Mouse (Mus musculus): ENCODE results near the gene Olfr648. TPM values are rescaled to one million over a fixed set of nuclear protein-coding genes. Genes with fewer than 3 reads are reported as not detected.

Olfr648 gene
- not detected in 2 replicates for polyA plus RNA-seq (2012)

DNA sequence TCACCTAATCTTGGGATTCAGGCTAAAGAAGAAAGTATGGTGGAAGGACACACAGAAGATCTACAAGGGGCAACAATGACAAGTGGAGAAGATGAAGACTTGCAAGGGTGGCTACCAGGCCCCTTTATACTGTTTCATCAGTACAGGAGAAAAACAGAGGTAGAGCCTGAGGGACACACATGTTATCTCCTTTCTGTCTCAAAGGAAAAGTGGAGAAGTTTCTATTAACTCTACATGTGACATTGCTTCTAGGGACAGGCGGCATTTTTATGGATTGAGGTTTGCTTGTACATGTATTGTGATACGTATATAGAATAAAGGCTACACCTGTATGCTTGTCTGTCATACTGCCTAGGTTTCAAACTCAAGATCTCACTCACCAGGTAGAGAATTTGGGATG lies at the start of gene Olfr648:
Gene Olfr648, minus strand, starts transcription at position 101 of the 400 bp plus-strand sequence.
- no peak for TF ChIP-seq GATA1 (IDR thresholded peaks at IDR 0.05; ENCODE audit: low read length)

DNA sequence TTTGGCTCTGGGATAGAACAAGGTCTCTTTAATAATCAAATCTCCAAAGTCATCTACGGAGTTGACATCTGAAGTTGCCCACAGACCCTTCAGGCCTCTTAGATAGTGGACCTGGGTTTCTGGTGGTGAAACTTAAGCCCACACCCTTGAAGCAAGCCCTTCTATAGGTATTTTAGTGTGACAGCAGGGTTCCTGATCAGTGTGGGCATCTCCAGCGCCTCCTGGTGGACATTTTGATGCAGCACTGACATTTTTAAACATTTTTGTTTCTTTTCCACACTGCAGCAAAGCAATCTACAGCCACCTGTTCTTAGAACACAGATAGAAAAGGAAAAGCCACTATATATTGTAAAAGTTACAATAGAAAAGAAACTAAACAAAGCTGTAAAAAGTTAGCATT lies 48.0 kb upstream of the Olfr648 start:
- TF ChIP-seq GATA1 (IDR thresholded peaks at IDR 0.05; ENCODE audit: low read length): no peak

DNA sequence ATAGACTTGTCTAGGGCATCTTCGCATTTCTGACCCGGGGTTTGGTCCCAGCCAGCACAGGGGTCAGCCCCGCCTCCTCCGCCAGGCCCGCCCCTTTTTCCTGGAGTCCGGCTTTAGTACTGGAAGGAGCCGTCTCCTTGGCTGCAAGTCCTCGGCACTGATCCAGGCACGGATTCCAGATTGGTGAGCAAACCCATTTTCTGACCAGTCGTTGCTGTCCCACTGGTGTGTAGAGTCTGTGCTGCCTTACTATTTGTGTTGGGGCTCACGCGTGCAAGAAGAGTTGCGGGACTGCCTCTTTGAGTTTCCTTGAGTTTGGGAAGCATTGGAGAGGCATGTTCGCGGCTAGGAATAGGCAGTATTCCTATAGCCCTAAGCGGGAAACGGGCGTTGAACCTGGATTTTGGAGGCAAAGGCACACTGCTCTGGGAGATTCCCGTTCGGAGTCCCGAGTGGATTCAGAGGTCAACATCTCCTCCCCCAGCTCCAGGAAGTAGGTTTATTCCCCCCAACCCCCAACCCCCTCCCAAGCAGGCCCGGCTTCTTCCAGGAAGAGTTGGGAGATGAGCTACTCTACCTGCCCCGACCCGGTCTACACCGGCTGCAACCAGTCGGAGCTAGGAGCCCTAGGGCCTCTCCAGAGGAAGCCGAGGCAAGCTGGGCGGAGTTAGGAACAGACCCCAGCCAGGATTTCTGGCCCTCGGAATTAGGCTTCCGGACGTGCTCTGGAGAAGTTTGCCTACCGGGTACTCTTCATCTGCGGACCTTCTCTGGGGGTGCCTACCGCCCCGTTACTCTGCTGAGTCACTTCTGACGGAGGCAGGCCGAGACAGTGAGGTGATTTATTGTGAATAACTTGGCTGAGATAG lies 35.7 kb upstream of the Olfr648 start, which contains the start of gene Trim6:
Gene Trim6, plus strand, starts transcription at position 93 of the 869 bp plus-strand sequence.
- TF ChIP-seq GATA1 (IDR thresholded peaks at IDR 0.05; ENCODE audit: low read length): no peak

DNA sequence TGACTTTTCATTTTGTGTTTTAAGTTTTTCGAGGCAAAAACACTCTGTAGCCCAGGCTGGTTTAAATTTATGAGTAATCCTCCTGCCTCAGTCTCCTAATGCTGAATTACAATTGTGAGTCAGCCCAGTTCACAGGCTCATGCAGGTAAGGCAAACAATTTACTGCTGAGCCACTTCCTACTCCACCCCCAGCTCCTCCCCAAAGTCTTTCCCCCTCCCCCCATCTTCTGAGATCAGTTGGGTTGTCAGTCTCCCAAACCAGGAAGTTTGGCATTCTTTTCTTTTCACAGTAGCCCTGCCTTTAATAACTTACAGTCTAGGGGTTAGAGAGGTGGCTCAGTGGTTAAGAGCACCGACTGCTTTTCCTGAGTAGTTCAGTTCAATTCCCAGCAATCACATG lies 34.7 kb upstream of the Olfr648 start:
- TF ChIP-seq GATA1 (IDR thresholded peaks at IDR 0.05; ENCODE audit: low read length): no peak

DNA sequence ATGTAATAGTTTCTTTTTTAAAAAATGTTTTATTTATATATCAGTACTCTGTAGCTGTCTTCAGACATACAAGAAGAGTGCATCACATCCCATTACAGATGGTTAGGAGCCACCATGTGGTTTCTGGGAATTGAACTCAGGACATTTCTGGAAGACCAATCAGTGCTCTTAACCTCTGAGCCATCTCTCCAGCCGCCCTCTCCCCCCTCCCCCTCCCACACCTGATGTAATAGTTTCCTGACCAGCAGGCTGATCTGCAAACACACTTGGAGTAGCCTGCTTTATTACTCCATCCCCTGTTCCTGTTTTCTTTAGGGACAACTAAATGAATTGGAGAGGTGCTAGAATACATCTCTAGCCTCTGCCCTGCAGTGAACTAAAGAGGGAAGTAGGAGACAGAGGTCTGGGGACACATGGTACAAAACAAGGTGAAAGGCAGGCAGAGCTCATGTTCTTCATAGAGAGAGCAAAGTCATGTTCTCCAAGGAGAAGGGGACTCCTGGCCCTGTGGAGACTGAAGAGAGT lies 32.9 kb upstream of the Olfr648 start:
- no peak for TF ChIP-seq GATA1 (IDR thresholded peaks at IDR 0.05; ENCODE audit: low read length)

DNA sequence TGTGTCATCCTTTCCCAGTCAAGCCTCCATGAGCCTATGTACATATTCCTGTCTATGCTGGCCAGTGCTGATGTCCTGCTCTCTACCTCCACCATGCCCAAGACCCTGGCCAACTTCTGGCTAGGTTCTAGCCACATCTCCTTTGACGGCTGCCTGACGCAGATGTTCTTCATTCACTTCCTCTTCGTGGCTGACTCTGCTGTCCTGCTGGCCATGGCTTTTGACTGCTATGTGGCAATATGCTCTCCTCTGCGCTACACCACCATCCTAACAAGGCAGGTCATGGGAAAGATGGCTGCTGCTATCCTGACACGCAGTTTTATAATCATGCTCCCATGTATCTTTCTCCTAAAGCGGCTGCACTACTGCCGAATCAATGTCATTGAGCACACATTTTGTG lies 23.0 kb upstream of the Olfr648 start:
- TF ChIP-seq GATA1 (IDR thresholded peaks at IDR 0.05; ENCODE audit: low read length): no peak

DNA sequence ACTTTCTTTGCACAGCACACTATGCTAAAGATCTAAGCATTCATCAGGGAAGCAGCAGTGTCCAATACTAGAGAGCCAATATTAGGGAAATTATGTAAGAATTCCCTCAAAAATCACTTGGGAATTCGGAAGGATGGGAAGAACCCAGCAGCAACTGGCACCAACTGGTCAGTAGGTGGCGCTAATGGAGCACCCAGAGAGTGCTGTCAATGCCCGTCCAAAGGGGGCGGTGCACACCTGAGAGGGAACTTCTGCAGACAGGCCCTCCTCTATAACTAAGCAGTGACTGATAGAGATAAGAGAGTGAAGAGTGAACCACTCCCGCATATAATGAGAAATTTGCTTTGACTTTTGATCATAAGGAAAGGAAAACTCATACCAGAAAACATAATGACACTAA lies 16.6 kb upstream of the Olfr648 start:
- no peak for TF ChIP-seq GATA1 (IDR thresholded peaks at IDR 0.05; ENCODE audit: low read length)

DNA sequence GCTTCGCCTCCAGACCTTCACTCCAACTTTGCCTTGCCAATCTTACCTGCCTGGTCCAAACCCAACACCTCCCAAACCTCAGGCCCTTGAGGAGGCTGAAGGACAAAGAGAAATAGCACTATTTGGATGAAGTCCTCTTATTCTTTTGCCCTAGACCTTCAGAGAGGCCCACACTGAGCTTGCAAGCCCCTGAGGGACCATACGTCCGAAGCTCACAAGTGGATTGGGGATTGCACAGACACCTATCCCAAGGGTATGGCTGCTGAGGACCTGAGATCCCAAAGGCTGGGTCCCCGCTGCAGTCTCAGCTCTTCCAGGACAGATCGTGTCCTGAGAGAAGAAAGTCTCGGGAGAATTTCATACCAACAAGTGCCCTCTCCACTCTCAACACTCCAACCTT lies 12.7 kb upstream of the Olfr648 start, which contains the start of gene Olfr649:
Gene Olfr649, minus strand, starts transcription at position 101 of the 400 bp plus-strand sequence.
- no peak for TF ChIP-seq GATA1 (IDR thresholded peaks at IDR 0.05; ENCODE audit: low read length)

DNA sequence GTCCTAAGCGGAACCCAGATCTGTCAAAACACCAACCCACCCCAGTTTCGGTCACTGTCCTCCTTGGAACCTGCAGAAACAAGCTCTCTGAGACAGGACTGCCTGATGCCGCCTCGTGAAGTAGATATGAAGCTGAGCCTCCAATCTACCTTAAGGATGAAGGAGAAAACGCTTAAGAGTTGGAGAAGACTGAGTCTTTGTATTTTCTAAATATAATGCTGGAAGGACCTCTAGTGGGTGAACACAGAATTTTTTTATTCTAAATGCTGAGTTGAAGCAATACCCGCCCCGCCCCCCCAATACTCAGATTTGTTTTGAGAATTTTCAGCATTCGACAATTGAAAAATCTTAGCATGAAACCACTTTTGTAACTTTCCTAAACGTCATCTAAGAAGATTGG lies 8.1 kb upstream of the Olfr648 start:
- no peak for TF ChIP-seq GATA1 (IDR thresholded peaks at IDR 0.05; ENCODE audit: low read length)

DNA sequence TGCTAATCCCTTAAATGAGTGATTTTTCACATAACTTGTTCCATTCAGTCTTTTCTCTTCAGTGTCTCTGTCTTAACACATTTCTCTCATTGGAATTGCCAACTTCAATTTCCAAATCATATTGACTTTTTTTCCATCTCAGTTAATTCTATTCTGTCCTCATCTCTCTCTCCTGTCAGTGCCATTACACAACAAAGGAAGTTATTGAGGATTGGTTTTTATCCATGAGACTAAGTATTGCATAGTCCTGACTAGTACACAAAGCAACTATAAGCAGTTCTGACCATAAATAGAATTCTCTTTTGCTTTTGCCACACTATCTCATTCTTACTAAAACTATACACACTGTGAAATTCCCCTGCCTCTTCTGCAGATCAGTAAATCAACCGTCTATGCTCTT lies 4.1 kb downstream of the Olfr648 start:
- no peak for TF ChIP-seq GATA1 (IDR thresholded peaks at IDR 0.05; ENCODE audit: low read length)

DNA sequence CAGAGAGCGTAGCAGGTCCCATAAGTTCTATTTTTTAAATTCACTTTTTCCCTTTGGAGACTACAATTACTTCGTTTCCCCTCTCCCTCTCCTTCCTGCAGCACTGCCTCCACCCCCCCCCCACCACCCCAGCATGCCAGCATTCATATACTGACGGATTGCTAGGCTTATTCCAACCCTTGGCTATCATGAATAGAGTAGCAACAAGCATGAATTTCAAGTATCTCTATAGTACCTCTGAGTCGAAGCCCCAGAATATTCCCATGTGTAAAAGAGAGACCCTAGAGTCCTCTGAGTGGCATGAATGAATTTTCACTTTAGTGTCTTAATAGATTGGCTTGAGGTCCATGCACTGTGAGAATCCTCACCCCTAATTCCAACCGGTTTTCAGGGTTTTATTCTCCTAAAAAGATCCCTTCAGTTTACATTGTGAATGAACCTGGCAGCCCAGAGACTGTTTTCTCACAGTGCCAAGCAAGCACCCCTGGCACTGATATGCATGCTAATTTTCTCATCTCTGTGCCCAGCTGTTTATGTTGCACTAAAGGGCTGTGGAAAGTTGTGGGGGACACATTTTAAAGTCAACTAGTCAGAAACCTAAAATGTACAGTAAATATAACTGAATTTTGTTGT lies 4.7 kb downstream of the Olfr648 start:
- no peak for TF ChIP-seq GATA1 (IDR thresholded peaks at IDR 0.05; ENCODE audit: low read length)

DNA sequence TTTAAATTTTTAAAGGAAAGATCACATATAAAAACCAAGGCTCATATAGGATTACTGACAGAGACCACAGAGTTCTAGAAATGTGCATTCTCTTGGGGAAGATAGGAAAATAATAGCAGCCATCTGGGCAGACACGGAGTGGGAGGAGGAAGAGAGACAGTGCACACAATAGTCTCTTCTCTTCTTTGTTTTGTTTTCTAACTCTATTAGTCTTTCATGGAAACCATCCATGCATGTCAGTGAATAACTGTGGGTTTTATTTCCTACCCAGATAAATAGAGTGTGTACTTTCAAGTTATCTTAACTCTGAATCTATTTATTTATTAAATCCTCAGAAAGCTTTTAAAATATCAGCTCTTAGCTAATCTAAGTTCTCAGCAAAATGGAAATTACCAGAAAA lies 8.1 kb downstream of the Olfr648 start:
- TF ChIP-seq GATA1 (IDR thresholded peaks at IDR 0.05; ENCODE audit: low read length): no peak

DNA sequence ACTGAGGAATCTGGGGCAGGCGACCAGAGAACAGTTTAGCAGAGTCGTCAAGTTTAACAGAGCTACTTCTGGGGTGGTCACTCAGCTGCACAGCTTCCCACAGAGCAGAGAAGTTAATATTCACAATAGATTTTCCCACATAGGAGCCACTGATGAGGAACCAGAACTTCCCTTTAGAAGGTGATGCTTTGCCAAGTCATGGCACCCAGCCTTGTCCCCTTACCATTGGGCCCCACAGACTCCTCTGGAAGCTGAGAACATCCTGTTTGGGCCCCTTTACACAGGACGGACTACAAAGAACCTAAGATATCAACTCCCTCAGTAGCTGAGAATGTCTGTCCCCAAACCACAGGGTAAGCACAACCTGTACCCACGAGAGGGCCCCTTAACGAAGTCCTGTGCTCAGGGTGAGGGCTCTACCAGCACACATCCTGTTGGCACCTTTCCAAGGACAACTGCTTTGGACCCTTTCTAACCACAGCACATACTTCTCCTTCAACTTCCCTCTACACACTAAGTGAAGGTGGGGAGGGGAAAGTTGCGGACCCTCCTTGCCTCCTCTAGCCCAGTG lies 13.5 kb downstream of the Olfr648 start:
- no peak for TF ChIP-seq GATA1 (IDR thresholded peaks at IDR 0.05; ENCODE audit: low read length)

DNA sequence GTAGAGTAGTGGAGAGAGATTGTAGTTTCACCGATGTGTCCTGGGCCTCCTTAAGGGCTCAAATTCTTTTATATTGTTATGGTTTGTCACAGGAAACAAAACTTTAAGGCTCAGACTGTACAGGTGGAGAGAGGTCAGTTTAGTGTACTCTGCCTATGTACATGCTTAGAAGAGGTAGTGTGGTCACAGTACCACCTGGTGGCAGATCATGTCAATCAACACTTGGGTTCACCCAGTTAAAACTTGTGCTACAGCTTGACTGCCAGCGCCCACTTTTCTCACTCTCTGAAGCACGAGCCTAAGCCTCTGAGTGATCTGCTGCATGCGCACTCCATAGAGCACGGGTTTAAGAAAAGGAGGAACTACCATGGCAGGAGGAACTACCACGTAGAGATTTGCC lies 16.1 kb downstream of the Olfr648 start:
- TF ChIP-seq GATA1 (IDR thresholded peaks at IDR 0.05; ENCODE audit: low read length): no peak

DNA sequence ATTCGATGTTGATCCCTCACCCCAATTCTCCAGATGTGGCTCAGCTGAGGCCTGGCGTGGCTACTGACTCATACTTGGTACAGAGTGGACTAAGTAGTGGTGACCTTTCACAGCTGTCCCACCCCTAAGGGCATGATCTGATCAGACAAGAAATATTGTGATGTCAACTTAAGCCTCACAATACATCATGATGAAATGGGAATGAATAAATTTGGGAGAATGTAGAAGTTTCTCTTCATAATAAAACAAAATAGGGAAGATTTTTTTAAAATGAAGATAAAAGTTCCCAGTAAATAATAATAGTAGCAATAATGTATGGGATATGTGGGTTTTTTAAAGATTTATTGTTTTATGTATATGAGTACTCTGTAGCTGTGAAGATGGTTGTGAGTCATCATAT lies 32.7 kb downstream of the Olfr648 start, which contains the start of gene Ubqlnl:
Gene Ubqlnl, minus strand, starts transcription at position 101 of the 400 bp plus-strand sequence.
- TF ChIP-seq GATA1 (IDR thresholded peaks at IDR 0.05; ENCODE audit: low read length): no peak

DNA sequence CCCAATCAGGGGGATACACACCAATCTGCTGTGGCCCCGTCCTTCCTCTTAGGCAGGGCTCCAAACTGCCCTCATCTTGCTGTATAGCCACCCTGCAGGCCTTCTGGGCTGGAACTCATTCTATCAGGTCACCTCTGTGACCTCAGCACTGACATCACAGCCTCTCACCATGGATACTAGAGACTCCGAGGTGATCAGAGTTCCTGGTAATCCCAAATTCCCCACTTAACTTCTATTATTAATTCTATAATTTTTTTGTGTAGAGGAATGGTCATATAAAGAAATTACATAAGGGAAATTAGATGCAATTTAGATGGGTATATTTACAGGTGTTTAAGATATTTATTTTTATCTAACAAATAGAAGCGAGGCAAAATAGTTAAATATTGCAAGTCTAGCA lies 40.0 kb downstream of the Olfr648 start, which contains the start of gene Ubqln3:
Gene Ubqln3, minus strand, starts transcription at position 101 of the 400 bp plus-strand sequence.
- no peak for TF ChIP-seq GATA1 (IDR thresholded peaks at IDR 0.05; ENCODE audit: low read length)
